In genomic region chr8:70200098-70200681, GRCm38 (mm10) we compare ENCODE assay signal across 8 mouse cellular contexts. TPM values are rescaled to one million over a fixed set of nuclear protein-coding genes. Genes with fewer than 3 reads are reported as not detected.
A peak's percentile ranks its signal among the peaks of the same experiment; 100 is the strongest.
DNase-seq lines count a peak whose midpoint lies in the region; ATAC-seq and TF ChIP-seq lines count a peak whose summit lies in the region.
"Had no signal": no experiment of that assay in that cellular context is flagged by ENCODE, and none has a peak within 500 bp of the region (broad histone marks: within the 10 kb centered on the region; RNA-seq: fewer than 3 reads in every experiment).

No protein-coding gene starts in this region.

- H3K4me3 ChIP-seq in neural tube, embryonic 14.5 days (ENCODE audit: low read depth, low read length), result no peak overlapping the region
- no peak overlapping the region for H3K4me3 ChIP-seq in neural tube, embryonic 15.5 days (replicated peaks)
- no peak overlapping the region for H3K4me3 ChIP-seq in heart, embryonic 14.5 days (ENCODE audit: control insufficient read depth in 1 of 2, insufficient read depth in 1 of 2, low read depth in 1 of 2, low read length in 2 of 2)
- H3K4me3 ChIP-seq in layer of hippocampus, adult 2 months, result no peak overlapping the region
- H3K4me3 ChIP-seq: megakaryocyte, embryonic 14.5 days had no signal

- no peak overlapping the region for H3K9ac ChIP-seq in neural tube, embryonic 14.5 days (replicated peaks; ENCODE audit: low read depth, low read length)
- no peak overlapping the region for H3K9ac ChIP-seq in neural tube, embryonic 15.5 days (replicated peaks)
- peak overlapping the region; percentile 16; the same call in 1 of the 2 replicates for H3K9ac ChIP-seq in heart, embryonic 14.5 days (ENCODE audit: low read length)

- 0 out of 2 replicates have a peak, but pooled peaks have one; percentile 31 for ATAC-seq in neural tube, embryonic 14.5 days (ENCODE audit: low read depth)
- no peak; the same call in 1 of the 2 replicates for ATAC-seq in neural tube, embryonic 15.5 days (ENCODE audit: low FRiP score)
- peak; percentile 62 for ATAC-seq in cerebellum, adult (ENCODE audit: insufficient number of reproducible peaks, low FRiP score, low TSS enrichment)
- no peak; the same call in 1 of the 2 replicates for ATAC-seq in heart, embryonic 14.5 days (ENCODE audit: insufficient number of reproducible peaks, insufficient read depth, low FRiP score, low read depth)

- no peak overlapping the region for H3K4me2 ChIP-seq in neural tube, embryonic 14.5 days (ENCODE audit: low read depth, low read length)
- no peak overlapping the region for H3K4me2 ChIP-seq in neural tube, embryonic 15.5 days
- H3K4me2 ChIP-seq in heart, embryonic 14.5 days (ENCODE audit: low read length), result no peak overlapping the region

- peak; percentile 52 to 71 for DNase-seq in layer of hippocampus, adult 2 months (ENCODE audit: low spot score in 2 of 2)
- peak; percentile 77 for DNase-seq in lung, postnatal 36 days
- DNase-seq in natural killer cell, adult 2 months (ENCODE audit: low spot score in 2 of 2), result no peak

- TF ChIP-seq CTCF in layer of hippocampus, adult 2 months (conservative IDR thresholded peaks at IDR 0.05), result peak; percentile 76

- H3K9me3 ChIP-seq in neural tube, embryonic 14.5 days (ENCODE audit: control insufficient read depth, low read length), result no peaks in the 10 kb centered on the region
- H3K9me3 ChIP-seq in neural tube, embryonic 15.5 days (replicated peaks), result no peaks in the 10 kb centered on the region
- no peaks in the 10 kb centered on the region for H3K9me3 ChIP-seq in heart, embryonic 14.5 days (ENCODE audit: control insufficient read depth, low read length)
- H3K9me3 ChIP-seq: megakaryocyte, embryonic 14.5 days had no signal

- H3K36me3 ChIP-seq in neural tube, embryonic 14.5 days (ENCODE audit: control insufficient read depth, insufficient read depth, low read length), result no peaks in the 10 kb centered on the region
- no peaks in the 10 kb centered on the region for H3K36me3 ChIP-seq in neural tube, embryonic 15.5 days
- H3K36me3 ChIP-seq in heart, embryonic 14.5 days (ENCODE audit: control insufficient read depth, insufficient read depth, low read length), result no peaks in the 10 kb centered on the region

- H3K27me3 ChIP-seq in neural tube, embryonic 14.5 days (ENCODE audit: control insufficient read depth, insufficient read depth, low read length), result no peaks in the 10 kb centered on the region
- H3K27me3 ChIP-seq in neural tube, embryonic 15.5 days (replicated peaks), result no peaks in the 10 kb centered on the region
- no peaks in the 10 kb centered on the region for H3K27me3 ChIP-seq in heart, embryonic 14.5 days (ENCODE audit: control insufficient read depth, insufficient read depth, low read length)
- H3K27me3 ChIP-seq: megakaryocyte, embryonic 14.5 days had no signal

- no peaks in the 10 kb centered on the region for H3K4me1 ChIP-seq in neural tube, embryonic 14.5 days (ENCODE audit: control insufficient read depth, insufficient read depth, low read length)
- H3K4me1 ChIP-seq in neural tube, embryonic 15.5 days, result peaks cover 9% of the 10 kb centered on the region; the same call in 1 of the 2 replicates
- H3K4me1 ChIP-seq in heart, embryonic 14.5 days (ENCODE audit: control insufficient read depth in 2 of 2, insufficient read depth in 2 of 2, low read length in 2 of 2), result peaks cover 4 to 21% of the 10 kb centered on the region in 2 experiments

- H3K27ac ChIP-seq in neural tube, embryonic 14.5 days (ENCODE audit: low read depth, low read length), result no peak overlapping the region
- H3K27ac ChIP-seq in neural tube, embryonic 15.5 days (replicated peaks), result no peak overlapping the region
- no peak overlapping the region for H3K27ac ChIP-seq in heart, embryonic 14.5 days (replicated peaks in 1 of 2; ENCODE audit: control insufficient read depth in 1 of 2, insufficient read depth in 1 of 2, low read depth in 2 of 2, low read length in 2 of 2)
- H3K27ac ChIP-seq in layer of hippocampus, adult 2 months, result peak overlapping the region; percentile 83

- WGBS in neural tube, embryonic 14.5 days, result 63% methylated on average over 5 of the region's 5 CpGs
- WGBS in neural tube, embryonic 15.5 days, result 77% methylated on average over 5 of the region's 5 CpGs
- 66% methylated on average over 5 of the region's 5 CpGs for WGBS in heart, embryonic 14.5 days

RNA-seq across cellular contexts. Expression of gene Slc25a42, which starts 11.9 kb away (rescaled TPM):
- 7.6 and 10.0 TPM in 2 replicates for polyA plus RNA-seq in neural tube, embryonic 14.5 days (2014; fragmentation: Nextera tagmentation; extraction: Ambion mirVana)
- polyA plus RNA-seq in neural tube, embryonic 15.5 days (2015; fragmentation: Nextera tagmentation; extraction: Ambion mirVana), result 9.3 and 10.9 TPM in 2 replicates
- polyA plus RNA-seq in heart, embryonic 14.5 days (2014; fragmentation: Nextera tagmentation; extraction: Ambion mirVana), result 5.8 and 7.1 TPM in 2 replicates
- total RNA-seq in layer of hippocampus, adult 2 months (2021), result 10 to 100 TPM; 43.9 to 44.0 TPM

RNA-seq across cellular contexts. Expression of gene Tmem161a, which starts 28.0 kb away (rescaled TPM):
- 28.3 and 34.8 TPM in 2 replicates for polyA plus RNA-seq in neural tube, embryonic 14.5 days (2014; fragmentation: Nextera tagmentation; extraction: Ambion mirVana)
- 51.1 and 54.0 TPM in 2 replicates for polyA plus RNA-seq in neural tube, embryonic 15.5 days (2015; fragmentation: Nextera tagmentation; extraction: Ambion mirVana)
- 73.0 and 77.4 TPM in 2 replicates for polyA plus RNA-seq in heart, embryonic 14.5 days (2014; fragmentation: Nextera tagmentation; extraction: Ambion mirVana)
- total RNA-seq in layer of hippocampus, adult 2 months (2021), result 10 to 100 TPM; 46.4 to 59.0 TPM

RNA-seq across cellular contexts. Expression of gene Sugp2, which starts 33.8 kb away (rescaled TPM):
- 77.1 and 78.6 TPM in 2 replicates for polyA plus RNA-seq in neural tube, embryonic 14.5 days (2014; fragmentation: Nextera tagmentation; extraction: Ambion mirVana)
- 77.3 and 80.5 TPM in 2 replicates for polyA plus RNA-seq in neural tube, embryonic 15.5 days (2015; fragmentation: Nextera tagmentation; extraction: Ambion mirVana)
- 23.1 and 29.1 TPM in 2 replicates for polyA plus RNA-seq in heart, embryonic 14.5 days (2014; fragmentation: Nextera tagmentation; extraction: Ambion mirVana)
- total RNA-seq in layer of hippocampus, adult 2 months (2021), result 100 to 1,000 TPM; 130 to 131 TPM

RNA-seq across cellular contexts. Expression of gene Armc6, which starts 34.1 kb away (rescaled TPM):
- 95.5 and 106 TPM in 2 replicates for polyA plus RNA-seq in neural tube, embryonic 14.5 days (2014; fragmentation: Nextera tagmentation; extraction: Ambion mirVana)
- 106 and 112 TPM in 2 replicates for polyA plus RNA-seq in neural tube, embryonic 15.5 days (2015; fragmentation: Nextera tagmentation; extraction: Ambion mirVana)
- 12.1 and 16.5 TPM in 2 replicates for polyA plus RNA-seq in heart, embryonic 14.5 days (2014; fragmentation: Nextera tagmentation; extraction: Ambion mirVana)
- total RNA-seq in layer of hippocampus, adult 2 months (2021), result 10 to 100 TPM; 45.6 to 47.1 TPM

Comparison
In these comparisons a context has a peak if more than half of its experiments do, and no peak if none do; other contexts are left out.
1. ATAC-seq: peak in neural tube, embryonic 14.5 days (single experiment) and cerebellum, adult (single experiment); none in neural tube, embryonic 15.5 days (single experiment) and heart, embryonic 14.5 days (single experiment).
2. DNase-seq: peak in layer of hippocampus, adult 2 months (2 of 2) and lung, postnatal 36 days (single experiment); none in natural killer cell, adult 2 months (0 of 2).